Mouse (Mus musculus): ENCODE results near the gene Pigm. TPM values are rescaled to one million over a fixed set of nuclear protein-coding genes. Genes with fewer than 3 reads are reported as not detected.

Pigm gene
- total RNA-seq, 2 experiments from 2014 or later: 4.4 to 4.8 TPM

GRCm38 (mm10) chr1:172349916-172350812 is 26.2 kb upstream of the Pigm start:
- DNase-seq: no peak
- intact Hi-C loops (cut with DNase I): no loop called here

DNA sequence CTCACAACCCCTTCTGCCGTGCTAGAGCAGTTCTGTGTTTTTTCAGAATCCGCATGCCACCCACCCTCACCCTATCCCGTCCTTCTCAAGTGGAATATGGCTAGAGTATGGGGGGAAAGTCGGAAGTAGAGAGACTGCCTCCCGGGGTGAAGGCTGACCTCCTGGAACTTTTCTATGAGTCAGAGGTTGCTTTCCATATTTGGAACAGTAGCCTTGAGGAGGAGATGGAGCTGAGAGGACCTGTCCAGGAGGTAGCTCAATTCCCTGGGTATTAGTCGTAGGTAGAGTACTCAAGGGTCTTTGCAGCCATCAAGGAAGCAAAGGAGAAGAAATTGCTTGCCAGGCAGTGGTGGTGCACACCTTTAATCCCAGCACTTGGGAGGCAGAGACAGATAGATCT is 24.3 kb upstream of the Pigm start:
- no peak for DNase-seq
- intact Hi-C loops (cut with DNase I): no loop called here

- intact Hi-C loops (cut with DNase I): no loop called here
- DNase-seq: no peak
Measured at GRCm38 (mm10) chr1:172352453-172352852, 23.9 kb upstream of the Pigm start.

- intact Hi-C loops (cut with DNase I): no loop called here
- no peak for DNase-seq
Measured at GRCm38 (mm10) chr1:172355336-172355735, 21.0 kb upstream of the Pigm start.

DNA sequence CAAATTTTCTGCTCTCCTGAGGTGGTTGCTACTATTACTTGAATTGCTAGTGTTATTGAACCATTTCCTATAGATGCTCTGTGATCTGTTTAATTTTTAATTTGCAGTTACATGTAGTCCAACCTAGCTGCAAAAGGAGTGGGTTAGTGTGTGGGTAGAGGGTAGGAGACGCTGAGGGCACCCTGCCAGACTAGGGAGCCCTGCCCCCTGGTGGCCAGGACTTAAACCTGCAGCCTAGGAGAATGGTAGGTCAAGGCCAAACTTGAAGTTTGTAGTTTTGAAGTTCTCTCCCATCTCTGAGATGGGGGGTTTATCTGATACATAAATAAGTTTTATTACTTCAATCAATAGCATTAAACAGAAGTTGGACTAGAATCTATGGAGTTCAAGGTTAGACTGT is 18.8 kb upstream of the Pigm start:
- DNase-seq: peak; percentile 62 to 78
- intact Hi-C loops (cut with DNase I): loop anchor here (1.0 kb wide), 1 partner anchor 310 kb away; no protein-coding TSS in a partner anchor

DNA sequence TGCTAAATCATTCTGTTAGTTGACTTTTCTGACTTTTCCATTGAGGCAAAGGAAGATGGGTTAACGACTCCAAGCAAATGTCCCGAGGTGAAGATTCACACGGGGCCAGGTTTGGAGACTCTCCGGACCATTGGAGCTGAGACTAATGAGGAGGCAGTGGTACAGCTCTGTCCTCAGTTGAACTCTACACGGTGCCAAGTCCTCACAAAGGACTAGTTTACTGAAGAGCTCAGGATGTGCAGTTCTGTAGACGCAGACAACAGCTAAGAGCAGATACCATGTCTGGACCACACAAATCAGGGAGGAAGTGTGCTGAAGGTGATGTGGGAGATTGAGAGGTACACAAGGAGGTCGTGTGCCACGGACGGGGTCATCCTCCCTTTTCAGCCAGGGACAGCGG is 18.0 kb upstream of the Pigm start:
- no peak for DNase-seq
- intact Hi-C loops (cut with DNase I): no loop called here

GRCm38 (mm10) chr1:172364684-172365083 is 11.7 kb upstream of the Pigm start:
- intact Hi-C loops (cut with DNase I): no loop called here
- peak; percentile 27 to 31 for DNase-seq

DNA sequence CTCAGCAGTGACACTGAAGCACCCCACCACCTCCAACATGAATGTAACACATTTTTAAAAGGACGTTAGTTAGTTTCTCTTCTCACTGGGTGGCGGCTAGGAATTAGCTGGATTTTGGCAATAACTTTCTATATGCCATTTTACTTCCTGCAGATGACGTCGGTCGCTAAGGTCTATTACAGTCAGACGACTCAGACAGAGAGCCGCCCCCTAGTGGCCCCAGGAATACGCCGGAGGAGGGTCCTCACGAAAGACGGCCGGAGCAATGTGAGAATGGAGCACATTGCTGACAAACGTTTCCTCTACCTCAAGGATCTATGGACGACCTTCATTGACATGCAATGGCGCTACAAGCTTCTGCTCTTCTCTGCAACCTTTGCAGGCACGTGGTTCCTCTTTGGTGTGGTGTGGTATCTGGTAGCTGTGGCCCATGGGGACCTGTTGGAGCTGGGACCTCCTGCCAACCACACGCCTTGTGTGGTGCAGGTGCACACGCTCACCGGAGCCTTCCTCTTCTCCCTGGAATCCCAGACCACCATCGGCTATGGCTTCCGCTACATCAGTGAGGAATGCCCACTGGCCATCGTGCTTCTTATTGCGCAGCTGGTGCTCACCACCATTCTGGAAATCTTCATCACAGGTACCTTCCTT is 7.5 kb upstream of the Pigm start:
- DNase-seq: peak; percentile 27 to 31
- intact Hi-C loops (cut with DNase I): no loop called here

DNA sequence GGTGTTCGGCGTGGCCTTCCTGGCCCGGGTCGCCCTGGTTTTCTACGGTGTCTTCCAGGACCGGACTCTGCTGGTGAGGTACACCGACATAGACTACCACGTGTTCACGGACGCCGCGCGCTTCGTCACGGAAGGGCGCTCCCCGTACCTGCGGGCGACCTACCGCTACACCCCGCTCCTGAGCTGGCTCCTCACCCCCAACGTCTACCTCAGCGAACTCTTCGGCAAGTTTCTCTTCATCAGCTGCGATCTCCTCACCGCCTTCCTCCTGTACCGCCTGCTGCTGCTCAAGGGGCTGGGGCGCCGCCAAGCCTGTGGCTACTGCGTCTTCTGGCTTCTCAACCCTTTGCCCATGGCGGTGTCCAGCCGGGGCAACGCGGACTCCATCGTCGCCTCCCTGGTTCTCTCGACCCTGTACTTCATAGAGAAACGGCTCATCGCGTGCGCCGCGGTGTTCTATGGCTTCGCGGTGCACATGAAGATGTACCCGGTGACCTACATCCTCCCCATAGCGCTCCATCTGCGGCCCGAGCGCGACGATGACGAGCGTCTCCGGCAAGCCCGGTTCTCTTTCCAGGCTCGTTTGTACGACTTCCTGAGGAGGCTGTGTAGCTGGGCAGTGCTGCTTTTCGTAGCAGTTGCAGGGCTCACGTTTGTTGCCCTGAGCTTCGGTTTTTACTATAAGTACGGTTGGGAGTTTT is 562 bp downstream of the Pigm start:
- intact Hi-C loops (cut with DNase I): loop anchor here (1.0 kb wide), 2 partner anchors 255 to 295 kb away; partner anchors contain the start of genes Copa, Dusp23 and Ncstn
- DNase-seq: peak; percentile 16 to 33

GRCm38 (mm10) chr1:172380066-172380465 is 3.7 kb downstream of the Pigm start:
- intact Hi-C loops (cut with DNase I): no loop called here
- no peak for DNase-seq

DNA sequence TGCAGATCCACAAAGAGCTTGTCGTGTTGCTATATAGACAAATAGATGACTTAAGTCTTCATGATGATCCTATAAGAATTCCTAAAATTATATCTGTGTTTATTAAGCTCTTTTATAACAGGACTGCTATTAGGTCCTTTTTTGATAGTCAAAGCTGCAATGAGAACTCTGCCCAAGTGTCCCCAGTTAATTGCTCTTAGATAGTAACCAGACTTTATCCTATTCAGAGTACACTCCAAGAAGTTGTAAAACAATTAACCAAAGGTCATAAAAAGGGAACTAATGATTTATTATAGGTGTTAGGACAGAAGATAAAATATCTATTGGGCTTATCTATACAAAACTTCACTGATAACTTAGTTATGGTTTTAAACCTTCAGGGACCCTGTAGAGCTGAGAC is 5.7 kb downstream of the Pigm start:
- DNase-seq: no peak
- intact Hi-C loops (cut with DNase I): no loop called here

DNA sequence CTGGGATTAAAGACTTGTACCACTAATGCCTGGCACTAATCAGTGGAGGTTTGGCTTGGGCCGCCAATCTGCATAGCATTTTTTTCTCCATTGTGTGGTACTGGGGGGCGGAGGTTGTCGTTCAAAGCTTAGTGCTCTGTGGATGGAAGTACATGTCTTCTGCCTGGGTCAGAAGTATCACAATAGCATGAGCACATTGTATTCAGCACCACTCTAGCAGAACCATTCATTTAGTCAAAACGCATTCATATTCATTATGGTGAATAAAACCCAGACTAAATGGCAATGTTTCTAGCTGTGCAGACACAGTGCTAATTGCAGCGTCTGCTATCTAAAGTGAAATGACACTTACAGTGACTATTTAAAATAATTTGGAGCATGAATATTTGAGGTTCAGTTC is 10.9 kb downstream of the Pigm start:
- no peak for DNase-seq
- intact Hi-C loops (cut with DNase I): no loop called here

GRCm38 (mm10) chr1:172390769-172391168 is 14.4 kb downstream of the Pigm start:
- DNase-seq: no peak
- intact Hi-C loops (cut with DNase I): no loop called here

DNA sequence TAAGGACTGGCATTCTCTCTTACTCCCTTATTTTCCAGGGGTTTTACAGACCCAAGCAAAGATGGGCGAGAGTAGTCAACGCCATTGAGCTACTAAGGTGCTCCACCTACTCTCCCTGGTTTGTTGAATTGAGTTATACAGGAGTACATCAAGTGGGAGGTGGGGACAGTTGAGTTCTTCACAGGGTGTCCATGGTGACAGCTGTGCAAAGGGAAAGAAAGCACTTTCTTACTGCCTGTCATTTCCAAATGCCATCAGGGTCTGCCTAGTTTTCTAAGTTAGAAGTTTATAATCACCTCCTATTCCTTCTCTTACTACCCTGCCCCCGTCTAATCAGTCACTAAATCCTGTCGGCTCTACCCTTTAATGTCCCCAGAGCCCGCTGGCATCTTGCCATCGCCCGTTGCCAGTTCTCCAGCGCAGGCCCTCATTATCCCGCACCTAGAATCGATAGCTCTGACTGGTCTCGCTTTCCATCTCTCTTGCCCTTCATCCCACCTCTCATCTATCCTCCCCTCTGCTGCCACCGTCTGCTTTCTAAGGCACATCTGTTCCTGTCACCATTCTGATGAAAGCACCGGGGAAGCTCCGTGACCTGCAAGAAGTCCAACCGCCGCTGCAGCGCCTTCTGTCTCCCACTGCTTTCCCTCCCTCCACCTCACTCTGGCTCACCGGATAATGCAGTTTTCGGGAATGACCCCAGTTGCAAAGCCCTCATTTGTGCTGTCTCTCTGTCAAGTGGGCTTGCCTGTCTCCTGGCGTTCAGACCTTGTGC is 15.6 kb downstream of the Pigm start:
- intact Hi-C loops (cut with DNase I): no loop called here
- DNase-seq: no peak

DNA sequence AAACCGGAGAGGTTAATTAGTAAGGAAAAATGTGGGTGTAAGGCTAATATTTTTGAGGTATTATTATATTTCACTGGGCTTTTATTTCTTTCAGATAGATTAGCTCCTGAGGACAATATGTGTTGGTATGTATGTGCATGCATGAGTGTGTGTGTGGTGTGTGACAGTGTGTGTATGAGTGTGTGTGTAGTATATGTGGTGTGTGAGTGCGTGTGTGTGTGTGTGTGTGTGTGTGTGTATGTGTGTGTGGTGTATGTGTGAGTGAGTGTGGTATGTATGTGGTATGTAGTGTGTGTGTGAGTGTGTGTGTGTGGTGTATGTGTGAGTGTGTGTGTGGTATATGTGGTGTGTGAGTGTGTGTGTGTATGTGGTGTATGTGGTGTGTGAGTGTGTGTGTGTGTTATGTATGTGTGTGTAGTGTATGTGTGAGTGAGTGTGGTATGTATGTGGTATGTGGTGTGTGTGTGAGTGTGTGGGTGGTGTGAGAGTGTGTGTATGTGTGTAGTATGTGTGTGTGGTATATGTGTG is 16.4 kb downstream of the Pigm start:
- intact Hi-C loops (cut with DNase I): no loop called here
- DNase-seq: no peak

- DNase-seq: no peak
- intact Hi-C loops (cut with DNase I): no loop called here
Measured at GRCm38 (mm10) chr1:172393739-172394138, 17.4 kb downstream of the Pigm start.

DNA sequence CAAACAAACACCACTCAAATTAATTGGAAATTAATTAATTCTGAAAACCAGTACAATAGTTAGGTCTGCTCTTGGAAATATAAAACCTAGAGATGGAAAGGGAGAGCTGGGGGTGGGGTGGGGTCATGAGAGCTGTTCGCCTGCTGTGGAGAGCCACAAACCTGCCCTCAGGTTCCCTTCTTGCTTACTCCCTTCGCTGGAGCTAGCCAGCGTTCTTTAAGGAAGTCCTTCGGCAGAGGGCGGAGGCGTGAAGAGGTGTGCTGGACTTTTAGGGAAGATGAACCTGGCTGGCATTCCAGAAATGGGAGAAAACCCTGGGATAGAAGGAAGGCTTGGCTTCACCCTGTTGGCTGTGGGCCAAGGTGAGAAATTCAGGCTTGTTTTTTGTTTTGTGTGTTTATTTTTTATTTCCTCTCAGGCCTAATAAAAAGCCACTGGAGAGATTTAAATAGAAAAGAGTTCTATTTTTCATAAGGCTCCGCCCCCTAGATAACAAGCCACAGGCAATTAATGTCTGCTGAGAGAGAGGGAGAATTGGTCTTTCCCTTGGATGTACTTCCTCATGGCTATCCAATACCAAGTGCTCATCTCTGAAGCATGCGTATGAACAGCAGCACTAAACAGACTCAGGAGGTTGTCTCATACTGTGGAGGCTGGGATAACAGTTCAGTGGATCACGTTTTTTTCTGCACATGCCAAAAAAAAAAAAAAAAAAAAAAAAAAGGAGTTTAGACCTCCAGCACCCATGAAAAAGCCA is 20.8 kb downstream of the Pigm start:
- intact Hi-C loops (cut with DNase I): no loop called here
- no peak for DNase-seq

DNA sequence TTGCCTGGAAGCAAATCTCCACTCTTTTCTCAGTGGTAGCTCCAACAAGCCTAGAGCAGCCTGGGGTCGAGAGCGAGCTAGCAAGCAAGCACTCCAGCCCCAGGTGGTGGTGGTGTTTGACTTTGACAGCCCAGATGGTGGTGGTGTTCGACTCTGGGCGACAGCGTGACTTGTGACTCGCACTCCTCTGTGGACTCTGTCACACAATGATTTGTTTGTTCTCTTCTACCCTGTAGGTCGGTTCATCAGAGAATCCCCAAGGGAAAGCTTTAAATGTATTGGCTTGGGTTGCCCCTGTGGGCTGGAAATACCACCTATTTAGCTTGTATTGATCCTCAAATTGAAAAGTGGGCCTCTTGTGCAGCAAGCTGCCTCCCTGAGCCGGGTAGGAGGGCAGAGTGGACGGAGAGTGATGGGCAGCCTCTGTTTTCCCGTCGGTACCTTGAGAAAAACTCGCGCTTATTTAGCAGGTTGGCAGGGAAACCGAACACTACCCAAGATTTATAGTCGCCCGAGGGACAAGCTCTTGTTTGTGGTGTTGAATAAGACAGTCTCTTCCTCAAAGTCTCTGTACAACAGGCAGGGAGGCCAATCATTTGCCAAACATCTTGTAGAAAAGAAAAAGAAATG is 29.8 kb downstream of the Pigm start:
- intact Hi-C loops (cut with DNase I): no loop called here
- no peak for DNase-seq

DNA sequence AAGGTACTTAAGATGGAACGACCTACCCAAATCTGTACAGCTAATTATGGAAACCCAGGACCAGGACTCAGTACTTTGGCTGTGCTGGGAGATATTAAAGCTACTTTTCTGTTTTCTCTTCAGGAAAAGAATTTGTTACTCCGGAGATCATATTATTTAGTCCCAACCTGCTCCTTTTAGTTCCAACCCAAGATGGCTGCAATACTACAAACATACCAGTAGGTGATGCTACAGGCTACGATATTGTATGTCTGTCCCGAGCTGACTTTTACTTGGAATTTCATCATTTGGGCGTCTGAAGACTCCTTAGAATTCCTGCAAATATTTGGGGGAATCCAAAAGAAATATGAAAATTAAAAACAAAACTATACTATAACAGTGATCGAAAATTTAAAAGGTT is 32.6 kb downstream of the Pigm start:
- intact Hi-C loops (cut with DNase I): no loop called here
- no peak for DNase-seq

Data from heart, postnatal 36 days (tissue).